Mouse (Mus musculus) duodenum, adult 2 months (tissue): ENCODE measurements around the gene Ift81. TPM values are rescaled to one million over a fixed set of nuclear protein-coding genes. Genes with fewer than 3 reads are reported as not detected.

Source experiments
- polyA plus RNA-seq: library from polyadenylated mRNA; depleted of rRNA; stranded (reverse); fragments of >200 nt; gene quantifications from 2 replicates; pipeline ENCODE4 v1.2.3, GENCODE M21; 2012; ENCODE audit warnings: low replicate concordance; rRNA removed

Ift81 gene
- 0.15 TPM in 1 of 2 replicates, not detected in the other for polyA plus RNA-seq

DNA sequence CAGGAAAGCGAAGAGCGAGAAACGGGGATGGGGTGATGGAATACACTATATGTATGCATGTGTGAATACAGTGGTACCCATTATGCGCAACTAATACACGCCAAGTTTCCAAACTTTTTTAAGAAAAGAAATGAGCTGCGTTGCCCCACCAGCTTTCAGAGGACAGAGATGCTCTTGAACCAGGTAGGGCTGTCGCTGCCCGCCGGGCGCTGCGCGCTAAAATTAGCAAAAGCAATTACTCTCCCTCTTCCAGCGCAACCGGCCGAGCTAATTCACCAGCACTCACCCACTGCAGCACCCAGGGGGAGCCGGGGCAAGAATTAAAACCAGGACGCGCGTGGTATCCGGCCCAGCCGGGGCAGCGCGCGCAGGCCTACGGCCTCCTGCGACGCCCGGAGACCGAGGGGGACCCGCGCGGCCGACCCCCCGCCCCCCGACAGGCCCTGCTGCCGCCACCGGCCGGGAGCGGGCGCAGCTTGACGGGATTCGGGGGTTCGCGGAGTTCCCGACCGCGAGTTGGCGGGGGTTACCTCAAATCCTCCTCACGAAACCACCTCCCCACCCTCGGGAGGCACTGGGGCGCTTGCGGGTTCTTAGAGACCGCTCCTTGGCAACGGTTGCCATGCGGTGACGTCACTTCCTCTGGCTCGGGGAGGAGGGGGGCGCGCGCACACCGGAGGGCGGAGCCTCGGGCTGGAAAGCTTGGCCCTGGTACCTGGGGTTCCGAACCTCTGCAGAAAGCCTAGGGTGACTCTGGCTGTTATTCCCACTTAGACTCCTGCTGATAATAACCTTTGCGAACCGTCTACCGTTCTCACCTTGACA is at the start of gene Ift81:
Gene Ift81 (minus strand): TSS at position 611 of the 825 bp plus-strand sequence.

DNA sequence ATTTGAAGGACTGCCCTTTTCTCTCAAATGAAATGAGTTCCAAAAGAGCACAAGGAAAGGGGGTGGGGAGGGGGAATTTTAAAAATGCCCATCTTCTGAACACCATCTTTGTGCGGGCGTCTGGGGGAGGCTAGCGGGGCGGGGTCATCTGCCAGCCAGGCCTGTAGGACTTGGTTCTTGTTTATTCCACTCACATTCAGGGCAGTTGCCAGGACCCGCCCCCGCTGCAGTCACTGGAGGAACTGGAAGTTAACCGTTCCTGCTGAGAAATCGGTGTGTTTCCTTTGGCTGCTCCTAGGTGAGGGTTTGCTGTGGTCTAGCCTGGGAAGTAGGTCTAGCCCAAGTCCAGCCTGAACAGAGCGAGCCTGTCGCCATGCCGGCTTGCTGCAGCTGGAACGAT is 29.4 kb upstream of the Ift81 start, which contains the start of gene P2rx7:
Gene P2rx7 (plus strand): TSS at position 211 of the 400 bp plus-strand sequence.

DNA sequence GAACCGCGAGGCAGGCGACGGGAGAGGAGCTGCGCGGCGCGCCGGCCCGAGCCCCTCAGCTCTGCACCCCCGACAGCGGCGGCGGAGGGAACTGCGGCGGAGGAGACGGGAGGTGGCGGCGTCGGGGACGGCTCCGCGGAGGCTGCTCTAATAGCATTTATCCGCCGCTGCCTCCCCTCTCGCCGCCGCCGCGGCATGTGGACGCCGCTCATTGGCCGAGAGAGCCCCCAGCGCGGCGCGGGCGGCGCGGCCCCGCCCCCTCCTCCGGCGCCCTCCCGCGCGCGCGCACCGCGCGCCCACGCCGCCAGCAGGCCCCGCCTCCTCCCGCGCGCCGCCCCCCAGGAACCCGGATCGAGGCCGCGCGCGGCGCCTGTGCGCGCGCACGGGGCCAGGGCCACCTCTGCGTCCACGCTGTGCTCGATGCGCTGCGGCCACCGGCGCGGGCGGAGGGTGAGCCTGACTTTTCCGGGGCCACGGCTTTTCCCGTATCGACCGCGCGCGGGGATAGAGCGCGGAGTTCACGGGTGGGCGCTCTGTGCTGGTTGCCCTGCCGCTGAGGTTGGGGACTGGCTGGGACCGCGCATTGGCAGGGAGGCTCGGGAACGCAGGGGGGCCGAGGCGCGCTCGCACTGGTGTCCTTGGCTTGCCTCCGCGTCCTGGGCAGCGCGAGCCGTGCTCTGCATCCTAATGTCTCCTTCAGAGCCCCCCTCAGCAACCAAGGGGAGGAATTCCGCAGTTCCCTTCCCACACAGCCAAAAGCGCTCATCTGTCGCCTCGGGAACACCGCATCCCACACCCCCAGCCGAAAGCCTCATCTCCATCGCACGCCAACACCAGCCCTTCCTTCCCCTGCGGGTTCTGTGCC is 112.0 kb downstream of the Ift81 start, which contains the start of gene Atp2a2:
Gene Atp2a2 (minus strand): TSS at position 149 of the 865 bp plus-strand sequence.

Other genes with a start within 250 kb of the Ift81 start
- 29.6 and 46.4 TPM in 2 replicates for gene Gpn3, start 242.6 kb downstream of the Ift81 start, polyA plus RNA-seq
- gene Fam216a, start 242.2 kb downstream of the Ift81 start, polyA plus RNA-seq, result 3.7 and 4.5 TPM in 2 replicates
- 94.7 and 156 TPM in 2 replicates for gene Arpc3, start 222.6 kb downstream of the Ift81 start, polyA plus RNA-seq
- gene Anapc7, start 192.8 kb downstream of the Ift81 start, polyA plus RNA-seq, result 15.3 and 17.0 TPM in 2 replicates
- gene Atp2a2, start 112.3 kb downstream of the Ift81 start, polyA plus RNA-seq, result 57.1 and 66.6 TPM in 2 replicates
- 9.4 and 26.3 TPM in 2 replicates for gene P2rx7, start 29.4 kb upstream of the Ift81 start, polyA plus RNA-seq
- 47.8 and 50.0 TPM in 2 replicates for gene P2rx4, start 93.0 kb upstream of the Ift81 start, polyA plus RNA-seq
- 4.9 and 11.0 TPM in 2 replicates for gene Camkk2, start 164.9 kb upstream of the Ift81 start, polyA plus RNA-seq
- gene Anapc5, start 206.8 kb upstream of the Ift81 start, polyA plus RNA-seq, result 86.4 and 87.2 TPM in 2 replicates
- gene Rnf34, start 235.5 kb upstream of the Ift81 start, polyA plus RNA-seq, result 3.1 and 3.9 TPM in 2 replicates